Mouse (Mus musculus) ES-E14 (cell line): ENCODE data around the gene C1qtnf4. TPM values are rescaled to one million over a fixed set of nuclear protein-coding genes. Genes with fewer than 3 reads are reported as not detected.

Experiments
- DNase-seq: peaks from one replicate; pipeline ENCODE4 v3.0.0-alpha.2; 2013; ENCODE audit warnings: low read depth, low spot score
- H3K27ac ChIP-seq: 2 replicates; pipeline ENCODE4 v1.5.1; 2012; ENCODE audit warnings: low read depth, mild to moderate bottlenecking, low read length, moderate library complexity, mixed read lengths; ENCODE audit not compliant: poor library complexity, insufficient read depth, severe bottlenecking
- H3K36me3 ChIP-seq: 2 replicates; pipeline ENCODE4 v1.6.1; 2012; ENCODE audit warnings: mild to moderate bottlenecking, low read length, moderate library complexity, mixed read lengths; ENCODE audit not compliant: control insufficient read depth, poor library complexity, insufficient read depth, severe bottlenecking
- H3K4me1 ChIP-seq, 2 experiments: fragments of 150-350 bp in 1 of 2; sonication (generic) in 1 of 2; 2 replicates each; pipeline ENCODE4 v1.6.1; 2012; ENCODE audit warnings: low read length in 2 of 2, mild to moderate bottlenecking in 1 of 2, mixed read lengths in 1 of 2; ENCODE audit not compliant: control insufficient read depth in 2 of 2, insufficient read depth in 2 of 2, poor library complexity in 1 of 2
- H3K4me3 ChIP-seq, 2 experiments: fragments of 150-350 bp in 1 of 2; sonication (generic) in 1 of 2; 2 replicates each; pipeline ENCODE4 v1.5.1; 2012; ENCODE audit warnings: low read length in 2 of 2, low read depth in 1 of 2, mild to moderate bottlenecking in 1 of 2, mixed read lengths in 1 of 2; ENCODE audit not compliant: insufficient read depth in 1 of 2, poor library complexity in 1 of 2, severe bottlenecking in 1 of 2
- H3K9ac ChIP-seq: 2 replicates; pipeline ENCODE4 v1.6.1; 2012; ENCODE audit warnings: low read depth, mild to moderate bottlenecking, low read length, mixed read lengths; ENCODE audit not compliant: poor library complexity, insufficient read depth, severe bottlenecking
- H3K9me3 ChIP-seq: fragments of 150-350 bp; sonication (generic); 2 replicates; pipeline ENCODE4 v1.6.1; 2012; ENCODE audit warnings: low read depth, mild to moderate bottlenecking, low read length; ENCODE audit not compliant: control insufficient read depth, insufficient read depth
- CHD2 ChIP-seq: IDR thresholded peaks from 2 replicates; pipeline ENCODE4 v1.6.1; 2014; ENCODE audit warnings: mild to moderate bottlenecking, low read depth, low read length, inconsistent platforms
- HCFC1 ChIP-seq: IDR thresholded peaks from 2 replicates; pipeline ENCODE4 v1.6.1; 2012; ENCODE audit warnings: low read length, inconsistent platforms, borderline replicate concordance; ENCODE audit not compliant: insufficient read depth
- MAFK ChIP-seq: IDR thresholded peaks from 2 replicates; pipeline ENCODE4 v1.6.1; 2014; ENCODE audit warnings: mild to moderate bottlenecking, low read depth, low read length, inconsistent platforms; ENCODE audit not compliant: insufficient read depth
- ZC3H11A ChIP-seq: IDR thresholded peaks from 2 replicates; pipeline ENCODE4 v1.6.1; 2012; ENCODE audit warnings: low read depth, mild to moderate bottlenecking, inconsistent platforms, low read length, borderline replicate concordance
- ZNF384 ChIP-seq: IDR thresholded peaks from 2 replicates; pipeline ENCODE4 v1.6.1; 2012; ENCODE audit warnings: low read depth, low read length, inconsistent platforms
- in situ Hi-C, 2 experiments: fragments of 600-800 bp; cut with MboI; formaldehyde crosslinking; loops; one replicate each; pipeline ENCODE4 v1.15.1; 2025; ENCODE audit warnings: low sequenced_read_pairs in 2 of 2, inconsistent platforms in 1 of 2; ENCODE audit not compliant: unreplicated experiment in 2 of 2
- total RNA-seq: library from RNA; depleted of rRNA; stranded (reverse); fragments of 300-350 nt; gene quantifications from 2 replicates; pipeline ENCODE4 v1.2.3, GENCODE M21; 2012

Gene C1qtnf4
- total RNA-seq, 1 experiment: 2.8 TPM

- in situ Hi-C loops: no loop called here
Measured at GRCm38 (mm10) chr2:90875239-90875638, 10.4 kb upstream of the C1qtnf4 start.

GRCm38 (mm10) chr2:90877584-90878259 lies 7.9 kb upstream of the C1qtnf4 start:
- Histone ChIP-seq H3K36me3 (no peaks in the 10 kb centered on the region), H3K4me1 (no peaks in the 10 kb centered on the region), H3K4me3 (no peak overlapping the region), H3K9me3 (no peaks in the 10 kb centered on the region), H3K9ac (no peak overlapping the region), H3K27ac (no peak overlapping the region)
- DNase-seq: no peak
- no peak for TF ChIP-seq MAFK
- TF ChIP-seq CHD2: no peak
- no peak for TF ChIP-seq ZNF384
- no peak for TF ChIP-seq ZC3H11A
- no peak for TF ChIP-seq HCFC1
- in situ Hi-C loops: no loop called here

More at GRCm38 (mm10) chr2:90875239-90875638, 10.4 kb upstream of the C1qtnf4 start:
- Histone ChIP-seq H3K9ac (no peak overlapping the region), H3K4me3 (no peak overlapping the region), H3K36me3 (no peaks in the 10 kb centered on the region), H3K27ac (no peak overlapping the region), H3K9me3 (no peaks in the 10 kb centered on the region), H3K4me1 (no peaks in the 10 kb centered on the region)
- no peak for DNase-seq
- TF ChIP-seq ZNF384 (no peak), CHD2 (no peak), MAFK (no peak), ZC3H11A (no peak), HCFC1 (no peak)

GRCm38 (mm10) chr2:90879419-90879818 lies 6.2 kb upstream of the C1qtnf4 start:
- Histone ChIP-seq H3K4me3 (no peak overlapping the region), H3K9ac (no peak overlapping the region), H3K9me3 (no peaks in the 10 kb centered on the region), H3K36me3 (no peaks in the 10 kb centered on the region), H3K4me1 (no peaks in the 10 kb centered on the region), H3K27ac (no peak overlapping the region)
- TF ChIP-seq ZC3H11A: no peak
- no peak for TF ChIP-seq CHD2
- no peak for TF ChIP-seq HCFC1
- no peak for TF ChIP-seq MAFK
- no peak for TF ChIP-seq ZNF384
- in situ Hi-C loops: no loop called here
- no peak for DNase-seq

- H3K4me1 ChIP-seq: peaks cover 0 to 7% of the 10 kb centered on the region in 2 experiments; a peak in 1 of 4 replicates
- H3K9ac ChIP-seq: no peak overlapping the region
- in situ Hi-C loops: no loop called here
- no peak for TF ChIP-seq ZNF384
- TF ChIP-seq HCFC1: no peak
- no peak for TF ChIP-seq MAFK
- no peak for TF ChIP-seq CHD2
- no peak overlapping the region for H3K4me3 ChIP-seq
- H3K27ac ChIP-seq: no peak overlapping the region
- no peaks in the 10 kb centered on the region for H3K9me3 ChIP-seq
- DNase-seq: no peak
- H3K36me3 ChIP-seq: no peaks in the 10 kb centered on the region
Measured at GRCm38 (mm10) chr2:90880144-90880785, 5.4 kb upstream of the C1qtnf4 start.
